Mouse (Mus musculus): Measurements from ENCODE around the gene Hbb-bh2.

- no peak for TF ChIP-seq CTCF (IDR thresholded peaks at IDR 0.05; ENCODE audit: control insufficient read depth, insufficient read depth, insufficient read length)
- no peak for TF ChIP-seq FOSL1 (IDR thresholded peaks at IDR 0.05; ENCODE audit: insufficient read depth, low read length, poor library complexity, severe bottlenecking)
- no peak for TF ChIP-seq MYOD1 (IDR thresholded peaks at IDR 0.05; ENCODE audit: control insufficient read depth, insufficient read length, low read depth)
Measured at GRCm38 (mm10) chr7:103877093-103877492, 36.8 kb upstream of the Hbb-bh2 start.

Data from C2C12 (cell line).